Mouse (Mus musculus) cerebellum, postnatal 10 days (tissue): Measurements from ENCODE around the gene Plagl2.

Experiments used
- DNase-seq, 2 experiments: peaks; one replicate each; pipeline ENCODE4 v3.0.0; 2021; ENCODE audit warnings: mixed read lengths in 2 of 2

Plagl2 gene

DNA sequence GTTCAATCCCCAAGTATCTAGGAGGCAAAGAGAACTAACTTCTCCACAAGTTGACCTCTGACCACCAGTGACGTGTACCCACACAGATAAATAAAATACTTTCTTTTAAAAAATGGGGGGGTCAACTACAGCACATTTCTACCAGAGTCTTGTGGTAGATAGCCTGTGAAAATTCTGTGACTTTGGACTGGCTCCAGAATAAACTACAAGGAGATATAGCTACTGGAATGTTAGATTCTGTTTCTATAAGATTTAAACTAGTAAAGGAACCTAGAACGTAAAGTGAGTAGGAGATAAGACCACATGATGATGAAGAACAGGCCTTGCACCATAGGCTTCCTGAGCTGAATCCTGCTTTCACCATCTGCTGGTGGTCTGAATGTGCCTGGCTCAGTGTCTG lies 53.4 kb downstream of the Plagl2 start:
- no peak for DNase-seq

GRCm38 (mm10) chr2:153186176-153186591 lies 55.0 kb downstream of the Plagl2 start:
- DNase-seq: peak; percentile 38 to 47

DNA sequence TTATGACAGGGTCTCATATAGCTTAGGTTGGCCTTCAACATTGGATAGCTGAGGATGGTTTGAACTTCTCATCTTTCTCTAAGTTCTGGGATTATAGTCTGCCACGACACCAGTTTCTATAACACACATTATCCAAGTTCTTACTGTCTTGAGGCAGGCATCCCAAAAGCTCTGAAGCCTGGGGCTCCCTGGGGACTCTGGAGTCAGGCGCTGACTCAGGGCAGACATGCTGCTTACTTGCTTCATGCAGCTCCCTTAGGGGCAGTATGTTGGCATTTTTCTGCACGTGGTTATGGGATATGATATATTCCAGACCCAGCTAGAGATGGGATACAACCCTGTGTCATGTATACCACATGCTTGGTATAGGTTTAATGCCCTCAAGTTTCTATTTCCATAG lies 61.3 kb downstream of the Plagl2 start:
- DNase-seq: no peak

- DNase-seq: no peak
These were observed 61.9 kb downstream of the Plagl2 start for GRCm38 (mm10) chr2:153179126-153179860.
